Mouse (Mus musculus) liver, postnatal 0 days (tissue): Measurements from ENCODE around the gene Olfr1016.

Experiments
- CTCF ChIP-seq: sonication (generic); IDR thresholded peaks from 2 replicates; pipeline ENCODE4 v1.5.1; 2016; ENCODE audit warnings: antibody characterized with exemption, low read depth
- EP300 ChIP-seq: IDR thresholded peaks from 2 replicates; pipeline ENCODE4 v1.6.1; 2016; ENCODE audit warnings: antibody characterized with exemption, low read depth, mild to moderate bottlenecking

DNA sequence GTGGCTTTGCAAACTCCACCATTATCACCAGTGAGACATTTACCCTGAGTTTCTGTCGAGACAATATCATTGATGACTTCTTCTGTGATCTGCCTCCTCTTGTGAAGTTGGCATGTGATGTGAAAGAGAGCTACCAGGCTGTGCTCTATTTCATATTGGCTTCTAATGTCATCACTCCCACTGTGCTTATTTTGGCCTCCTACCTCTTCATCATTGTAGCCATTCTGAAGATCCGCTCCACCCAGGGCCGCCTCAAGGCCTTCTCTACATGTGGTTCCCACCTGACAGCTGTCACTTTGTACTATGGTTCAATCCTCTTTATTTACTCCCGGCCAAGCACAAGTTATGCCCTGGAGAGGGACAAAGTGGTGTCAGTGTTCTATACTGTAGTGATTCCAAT lies 48.5 kb downstream of the Olfr1016 start:
- TF ChIP-seq CTCF = no peak
- no peak for TF ChIP-seq EP300
